Mouse (Mus musculus) T-helper 2 cell (primary cell): Measurements from ENCODE around the gene Foxp2.

ENCODE experiments used
- in situ Hi-C: fragments of 300-600 bp; cut with MboI, MseI; formaldehyde crosslinking; loops from one replicate; pipeline ENCODE4 v1.15.1; 2025; ENCODE audit warnings: high pct_unique_total_duplicates

Foxp2 gene

DNA sequence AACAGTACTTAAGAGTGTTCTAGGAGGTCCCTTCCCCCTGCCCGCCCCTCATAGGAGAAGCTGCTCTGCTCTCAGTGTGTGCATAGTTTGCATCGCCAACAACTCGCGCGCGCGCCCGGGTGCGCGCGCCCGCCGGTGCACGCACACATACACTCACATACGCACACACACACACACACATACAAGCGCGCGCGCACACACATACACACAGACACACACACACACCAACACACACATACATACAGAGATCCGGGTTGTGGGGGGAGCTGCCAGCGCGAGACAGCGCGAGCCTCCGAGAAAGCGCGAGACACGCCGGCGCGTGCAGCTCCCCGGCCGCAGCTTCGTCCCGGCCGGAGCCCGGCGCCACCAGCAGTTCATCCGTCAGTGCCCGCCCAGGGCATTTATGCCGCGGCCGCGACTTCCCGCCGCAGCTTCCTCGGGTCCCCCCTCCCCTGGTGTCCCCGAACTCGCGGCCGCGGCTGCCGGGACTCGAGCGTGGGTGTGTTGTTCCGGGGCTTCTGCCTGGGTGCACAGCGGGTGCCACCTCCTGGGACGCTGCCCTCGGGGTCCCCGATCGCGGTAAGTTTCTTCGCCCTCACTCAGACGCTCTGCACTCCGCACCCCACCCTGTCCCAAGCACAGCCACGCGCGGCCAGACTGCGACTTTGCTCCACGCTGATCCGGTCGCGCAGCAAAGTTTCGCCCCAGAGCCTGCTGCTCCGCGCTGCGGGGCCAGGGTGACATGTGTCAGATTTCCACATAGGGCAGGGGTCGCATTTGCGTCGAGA lies at the start of gene Foxp2:
Gene Foxp2, plus strand, starts transcription at position 167 of the 788 bp plus-strand sequence.
- in situ Hi-C loops = no loop called here

DNA sequence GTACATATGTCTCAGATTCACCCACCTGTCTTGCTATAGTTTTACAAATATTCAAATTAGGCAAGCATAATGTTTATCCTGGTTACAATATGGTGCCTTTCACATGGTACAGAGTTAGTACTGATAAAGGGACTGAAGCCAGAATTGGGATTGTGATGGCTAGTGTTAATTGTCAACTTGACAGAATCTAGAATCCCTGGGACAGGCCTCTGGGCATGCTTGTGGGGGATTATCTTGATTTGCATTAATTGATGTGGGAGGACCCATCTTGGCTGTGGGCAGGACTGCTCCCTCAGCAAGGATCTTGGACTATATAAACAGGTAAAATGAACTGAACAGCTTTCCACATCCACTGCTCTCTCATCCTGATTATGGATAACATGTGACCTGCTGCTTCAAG lies 15.9 kb upstream of the Foxp2 start:
- in situ Hi-C loops = no loop called here

- in situ Hi-C loops = no loop called here
Measured at GRCm38 (mm10) chr6:14897028-14897427, 4.1 kb upstream of the Foxp2 start.

DNA sequence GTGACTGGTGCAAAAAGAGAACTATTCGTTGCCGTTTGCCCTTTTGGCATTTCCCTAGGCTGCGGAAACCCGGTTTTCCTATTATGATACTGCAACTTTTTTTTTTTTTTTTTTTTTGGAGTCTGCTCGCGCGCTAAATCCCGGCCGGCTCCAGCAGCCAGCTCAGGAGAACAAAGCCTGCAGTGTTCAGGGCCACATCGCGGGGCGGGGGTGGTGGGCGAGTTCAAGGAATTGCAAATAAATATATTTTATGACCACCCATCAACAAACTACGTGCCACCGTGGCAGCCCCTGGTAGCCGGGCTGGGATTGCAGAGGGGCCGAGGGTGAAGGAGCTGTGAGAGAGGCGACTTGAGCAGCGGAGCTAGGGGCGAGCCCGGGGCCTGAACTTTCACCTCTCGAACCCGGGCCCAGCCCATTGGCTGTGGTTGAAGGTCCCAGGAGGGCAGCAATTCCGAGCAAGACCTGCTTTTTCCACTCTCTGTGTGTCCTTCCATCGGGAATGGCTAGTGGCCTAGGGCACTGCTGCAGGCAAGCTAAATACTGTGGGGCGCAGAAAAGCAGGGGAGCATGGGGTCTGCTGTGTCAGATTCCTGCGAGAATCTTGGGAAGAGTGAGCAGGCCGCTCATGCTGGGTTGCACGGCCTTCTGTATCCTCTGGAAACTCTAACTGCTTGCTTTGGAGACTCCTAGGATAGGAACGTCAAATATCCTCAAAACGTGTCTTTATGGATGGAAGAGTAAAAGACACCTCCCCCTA lies 2.9 kb upstream of the Foxp2 start:
- in situ Hi-C loops = no loop called here

DNA sequence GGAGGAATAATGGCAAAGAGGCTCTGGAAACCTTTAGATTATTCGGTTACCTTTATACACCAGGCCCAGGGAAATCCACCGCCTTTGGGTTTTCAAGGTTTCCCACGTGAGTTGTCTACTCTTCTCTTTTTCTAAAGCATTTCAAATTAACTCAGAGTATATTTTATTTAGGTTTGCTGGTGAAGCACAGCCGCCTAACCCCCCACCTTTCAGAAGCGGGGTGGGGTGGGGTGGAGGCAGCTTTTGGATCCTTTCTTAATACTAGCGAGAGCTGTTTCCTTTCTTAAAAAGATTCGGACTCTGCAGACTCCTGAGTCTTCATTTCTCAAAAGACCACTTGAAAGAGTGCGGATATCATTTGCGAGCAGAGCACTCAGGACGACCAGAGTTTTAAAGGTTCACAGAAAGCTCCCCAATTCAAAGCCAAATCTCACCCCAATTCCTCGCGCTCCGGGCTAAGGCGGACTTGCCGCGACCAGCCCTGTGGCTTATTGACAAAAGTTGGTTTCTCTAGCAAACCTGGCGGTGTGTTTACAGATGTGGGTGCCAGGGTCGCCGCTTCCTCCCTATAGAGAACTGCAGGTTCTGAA lies 2.0 kb upstream of the Foxp2 start:
- in situ Hi-C loops = no loop called here

GRCm38 (mm10) chr6:14899936-14900578 lies 1.1 kb upstream of the Foxp2 start:
- in situ Hi-C loops = no loop called here

DNA sequence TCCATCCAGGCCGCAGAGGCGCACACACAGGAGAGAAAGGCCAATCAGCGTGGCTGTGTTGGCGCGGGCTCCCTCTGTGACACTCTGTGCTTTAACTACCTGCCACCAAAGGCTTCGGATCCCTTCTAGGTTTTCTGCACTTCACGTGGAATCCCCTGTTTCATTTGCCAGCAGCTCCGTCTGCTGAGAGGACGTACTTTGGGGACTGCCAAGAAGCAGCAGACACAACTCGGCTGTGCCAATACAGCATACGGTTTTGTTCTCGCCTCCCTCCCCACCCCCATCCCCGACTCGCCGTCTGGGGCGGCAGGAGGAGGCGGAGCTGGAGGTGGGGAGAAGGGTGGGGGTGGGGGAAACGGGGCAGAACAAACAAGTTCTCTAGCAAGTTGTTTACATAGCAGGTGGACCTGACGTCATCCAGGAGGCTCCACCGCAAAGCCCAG lies 549 bp upstream of the Foxp2 start:
- in situ Hi-C loops = no loop called here

- in situ Hi-C loops = no loop called here
Measured at GRCm38 (mm10) chr6:14901971-14902670, 972 bp downstream of the Foxp2 start.

- in situ Hi-C loops = no loop called here
Measured at GRCm38 (mm10) chr6:14903271-14903965, 2.3 kb downstream of the Foxp2 start.

- in situ Hi-C loops = no loop called here
Measured at GRCm38 (mm10) chr6:14915066-14915465, 13.9 kb downstream of the Foxp2 start.

- in situ Hi-C loops = no loop called here
Measured at GRCm38 (mm10) chr6:14922704-14923103, 21.6 kb downstream of the Foxp2 start.

GRCm38 (mm10) chr6:14924976-14925489 lies 23.9 kb downstream of the Foxp2 start:
- in situ Hi-C loops = no loop called here

DNA sequence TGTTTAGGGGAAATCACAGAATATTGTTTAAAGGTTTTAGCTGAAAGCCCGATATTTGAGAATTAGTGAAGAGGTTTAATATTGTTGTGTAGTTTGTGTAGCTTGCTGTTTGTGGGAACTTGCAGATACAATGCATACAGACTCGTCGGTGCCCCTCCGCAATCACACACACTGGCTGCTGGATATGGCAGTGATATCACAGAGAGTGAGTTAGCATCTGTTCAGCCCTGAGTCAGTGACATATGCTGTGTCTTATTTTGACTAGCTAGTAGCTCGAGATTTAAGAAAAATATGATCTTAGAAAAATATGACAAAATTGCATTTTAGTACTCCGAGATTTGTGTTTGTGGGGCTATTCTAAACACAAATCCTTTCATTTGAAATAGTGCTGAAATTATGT lies 49.9 kb downstream of the Foxp2 start:
- in situ Hi-C loops = no loop called here

GRCm38 (mm10) chr6:14952731-14953130 lies 51.6 kb downstream of the Foxp2 start:
- in situ Hi-C loops = no loop called here

GRCm38 (mm10) chr6:14977042-14977441 lies 75.9 kb downstream of the Foxp2 start:
- in situ Hi-C loops = no loop called here

DNA sequence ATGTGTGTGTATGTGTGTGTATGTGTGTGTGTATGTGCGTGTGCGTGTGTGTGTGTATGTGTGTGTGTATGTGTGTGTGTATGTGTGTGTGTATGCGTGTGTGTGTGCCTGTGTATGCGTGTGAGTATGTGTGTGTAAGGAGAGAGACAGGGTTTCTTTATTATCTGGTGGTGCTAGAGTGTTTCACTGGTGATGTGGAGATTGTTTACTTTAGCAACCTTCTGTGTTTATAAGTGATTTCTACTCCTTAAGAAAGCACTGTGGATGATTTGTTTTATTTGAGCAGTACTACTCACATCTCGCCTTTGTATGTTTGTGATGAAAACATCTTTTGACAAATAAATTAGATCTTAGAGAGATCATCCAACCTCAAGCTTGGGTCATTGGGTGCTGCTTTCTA lies 77.1 kb downstream of the Foxp2 start:
- in situ Hi-C loops = no loop called here

DNA sequence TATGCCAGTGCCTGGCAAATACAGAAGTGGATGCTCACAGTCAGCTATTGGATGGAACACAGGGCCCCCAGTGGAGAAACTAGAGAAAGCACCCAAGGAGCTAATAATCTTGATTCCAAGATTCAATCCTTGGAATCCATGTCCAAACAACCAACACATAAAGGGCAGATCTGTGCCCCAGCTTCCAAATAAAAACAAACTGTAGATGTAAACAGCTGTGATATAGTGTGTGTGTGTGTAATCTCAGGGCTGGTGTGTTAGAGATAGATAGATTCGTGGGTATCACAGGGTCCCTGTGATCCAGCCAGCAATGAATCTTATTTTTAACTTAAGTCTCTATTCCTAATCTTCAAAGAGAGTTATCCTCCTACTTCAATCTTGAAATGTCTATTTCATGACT lies 107.0 kb downstream of the Foxp2 start:
- in situ Hi-C loops = no loop called here

GRCm38 (mm10) chr6:15028488-15028887 lies 127.3 kb downstream of the Foxp2 start:
- in situ Hi-C loops = no loop called here

- in situ Hi-C loops = no loop called here
Measured at GRCm38 (mm10) chr6:15029446-15030125, 128.4 kb downstream of the Foxp2 start.

DNA sequence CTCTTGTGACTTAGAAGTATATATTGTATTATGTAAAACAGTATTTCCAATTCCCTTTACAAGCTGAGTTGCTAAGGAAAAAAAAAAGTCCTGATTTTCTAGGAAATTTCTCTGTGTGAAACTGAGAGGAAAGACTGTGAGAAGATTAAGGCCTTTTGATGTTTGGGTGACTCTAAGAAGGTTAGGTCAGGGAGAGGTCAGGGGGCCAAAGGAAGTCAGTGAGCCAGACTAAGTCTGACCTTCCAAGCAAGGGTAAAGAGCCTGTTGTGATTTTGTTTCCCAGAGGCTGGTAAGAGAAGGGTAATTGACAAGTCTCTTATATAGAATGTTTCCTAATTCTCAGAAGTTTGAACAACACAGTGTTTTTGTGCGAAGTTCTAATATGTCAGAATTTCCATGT lies 162.1 kb downstream of the Foxp2 start:
- in situ Hi-C loops = no loop called here
